Mouse (Mus musculus) liver, embryonic 14.5 days (tissue): ENCODE measurements around the gene Fndc9. TPM values are rescaled to one million over a fixed set of nuclear protein-coding genes. Genes with fewer than 3 reads are reported as not detected.

ENCODE experiments used
- ATAC-seq: fragments of 200-750 bp; cut with Nextera tagmentation; 2 replicates; pipeline ENCODE4 v1.8.0; 2017; ENCODE audit warnings: moderate number of reproducible peaks, mild to moderate bottlenecking, moderate library complexity; ENCODE audit not compliant: insufficient read depth
- DNase-seq, 3 experiments: peaks; one replicate each; pipeline ENCODE4 v3.0.0-alpha.2; 2012 to 2013; ENCODE audit warnings: low read depth in 3 of 3, low spot score in 3 of 3
- H3K27ac ChIP-seq: fragments of 300-500 bp; sonication (generic); 2 replicates; pipeline ENCODE4 v1.5.1; 2014; ENCODE audit warnings: moderate library complexity, mild to moderate bottlenecking, control low read depth, inconsistent platforms
- H3K27me3 ChIP-seq: fragments of 300-500 bp; sonication (generic); 2 replicates; pipeline ENCODE4 v1.6.1; 2014; ENCODE audit warnings: mild to moderate bottlenecking, low read length, moderate library complexity; ENCODE audit not compliant: control insufficient read depth, insufficient read depth
- H3K36me3 ChIP-seq: fragments of 300-500 bp; sonication (generic); replicated peaks from 2 replicates; pipeline ENCODE4 v1.6.1; 2014; ENCODE audit warnings: low read depth; ENCODE audit not compliant: control insufficient read depth, insufficient read depth
- H3K4me1 ChIP-seq, 2 experiments: fragments of 200-500 bp in 1 of 2; fragments of 300-500 bp in 1 of 2; sonication (generic) in 1 of 2; replicated peaks; 2 replicates each; pipeline ENCODE4 v1.6.1; 2012 to 2014; ENCODE audit warnings: antibody characterized with exemption in 1 of 2, inconsistent platforms in 1 of 2, low read length in 1 of 2; ENCODE audit not compliant: control insufficient read depth in 2 of 2, insufficient read depth in 2 of 2
- H3K4me2 ChIP-seq: fragments of 300-500 bp; sonication (generic); 2 replicates; pipeline ENCODE4 v1.6.1; 2014; ENCODE audit warnings: low read depth, mild to moderate bottlenecking, control low read depth, moderate library complexity
- H3K4me3 ChIP-seq, 2 experiments: fragments of 200-500 bp in 1 of 2; fragments of 300-500 bp in 1 of 2; sonication (generic) in 1 of 2; 2 replicates each; pipeline ENCODE4 v1.5.1; 2012 to 2014; ENCODE audit warnings: low read depth in 2 of 2, low read length in 2 of 2, mild to moderate bottlenecking in 2 of 2, control low read depth in 1 of 2, inconsistent platforms in 1 of 2, moderate library complexity in 1 of 2; ENCODE audit not compliant: insufficient read depth in 1 of 2
- H3K9ac ChIP-seq: fragments of 300-500 bp; sonication (generic); replicated peaks from 2 replicates; pipeline ENCODE4 v1.6.1; 2014; ENCODE audit warnings: mild to moderate bottlenecking, control low read depth, moderate library complexity
- H3K9me3 ChIP-seq: fragments of 300-500 bp; sonication (generic); 2 replicates; pipeline ENCODE4 v1.6.1; 2016; ENCODE audit warnings: low read length, mixed read lengths; ENCODE audit not compliant: control insufficient read depth
- CTCF ChIP-seq: IDR thresholded peaks from 2 replicates; pipeline ENCODE4 v1.5.1; 2016; ENCODE audit warnings: antibody characterized with exemption, low read depth, control low read depth
- EP300 ChIP-seq: IDR thresholded peaks from 2 replicates; pipeline ENCODE4 v1.6.1; 2016; ENCODE audit warnings: antibody characterized with exemption, low read depth
- WGBS: fragments of 180-500 bp; shearing (Covaris S2); extraction: QIAGEN DNeasy Blood & Tissue Kit; methylation state at CpG from one replicate; pipeline ENCODE4 v1.1.7; 2014; ENCODE audit not compliant: insufficient replicate concordance; 5-methylcytosine and 5-hydroxymethylcytosine counted together
- polyA plus RNA-seq, 2 experiments: library from polyadenylated mRNA; depleted of rRNA in 1 of 2; stranded (reverse) in 1 of 2; unstranded in 1 of 2; fragments of >200 nt; fragmentation: Nextera tagmentation in 1 of 2; extraction: Ambion mirVana in 1 of 2; gene quantifications; 2 replicates each; pipeline versions ENCODE4 v1.2.1 to v1.2.3; 2012 to 2014

Fndc9 gene
- polyA plus RNA-seq, 2 experiments = not detected

DNA sequence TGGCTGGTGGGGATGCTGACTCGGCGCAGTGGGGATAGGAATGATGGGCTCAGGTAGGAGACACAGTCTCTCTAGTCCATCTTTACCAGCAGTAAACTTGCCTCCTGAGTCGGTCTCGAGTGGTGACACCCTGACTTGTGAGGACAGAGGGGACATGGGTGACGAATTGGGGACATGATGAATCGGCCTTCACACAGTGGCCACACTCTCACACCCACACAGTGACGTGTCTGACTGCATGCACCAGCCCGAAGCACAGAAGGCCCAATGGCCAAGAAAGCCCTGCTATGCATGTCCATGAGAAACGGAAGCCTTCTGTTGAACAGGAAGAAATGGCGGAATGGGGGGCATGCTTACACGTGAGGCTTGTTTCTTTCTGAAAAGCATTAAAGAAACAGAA, 28.0 kb downstream of the Fndc9 start:
- no peak overlapping the region for H3K27ac ChIP-seq
- H3K9ac ChIP-seq = no peak overlapping the region
- H3K4me1 ChIP-seq = no peaks in the 10 kb centered on the region
- no peaks in the 10 kb centered on the region for H3K9me3 ChIP-seq
- H3K36me3 ChIP-seq = no peaks in the 10 kb centered on the region
- DNase-seq (no peak), ATAC-seq (no peak)
- H3K27me3 ChIP-seq = no peaks in the 10 kb centered on the region
- H3K4me3 ChIP-seq = no peak overlapping the region
- H3K4me2 ChIP-seq = no peak overlapping the region
- no peak for TF ChIP-seq EP300
- no peak for TF ChIP-seq CTCF
- WGBS = 74% methylated on average over 11 of the region's 11 CpGs

DNA sequence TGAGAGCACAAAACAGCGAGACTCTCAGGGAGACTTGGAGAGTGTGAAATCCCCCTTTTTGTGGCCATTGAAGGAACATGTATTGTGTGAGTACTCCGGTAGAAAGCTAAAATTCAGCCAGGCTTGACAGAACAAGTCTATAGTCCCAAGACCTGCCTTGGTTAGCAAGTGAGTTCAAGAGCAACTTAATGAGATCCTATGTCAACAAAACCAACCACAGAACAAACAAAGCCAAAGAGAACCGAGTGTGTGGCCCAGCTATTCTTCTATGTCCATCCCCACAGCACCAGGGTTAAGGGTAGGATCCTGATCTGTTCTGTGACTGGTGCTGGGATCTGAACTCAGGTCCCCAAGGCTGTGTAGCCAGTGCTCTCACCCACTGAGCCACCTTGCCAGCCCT, 29.3 kb downstream of the Fndc9 start:
- 60% methylated on average over 3 of the region's 3 CpGs for WGBS
- H3K27me3 ChIP-seq = no peaks in the 10 kb centered on the region
- H3K9ac ChIP-seq = no peak overlapping the region
- no peaks in the 10 kb centered on the region for H3K36me3 ChIP-seq
- no peak overlapping the region for H3K27ac ChIP-seq
- H3K4me2 ChIP-seq = no peak overlapping the region
- DNase-seq = no peak
- no peak overlapping the region for H3K4me3 ChIP-seq
- TF ChIP-seq EP300 (no peak), CTCF (no peak)
- H3K9me3 ChIP-seq = no peaks in the 10 kb centered on the region
- no peak for ATAC-seq
- H3K4me1 ChIP-seq = no peaks in the 10 kb centered on the region

DNA sequence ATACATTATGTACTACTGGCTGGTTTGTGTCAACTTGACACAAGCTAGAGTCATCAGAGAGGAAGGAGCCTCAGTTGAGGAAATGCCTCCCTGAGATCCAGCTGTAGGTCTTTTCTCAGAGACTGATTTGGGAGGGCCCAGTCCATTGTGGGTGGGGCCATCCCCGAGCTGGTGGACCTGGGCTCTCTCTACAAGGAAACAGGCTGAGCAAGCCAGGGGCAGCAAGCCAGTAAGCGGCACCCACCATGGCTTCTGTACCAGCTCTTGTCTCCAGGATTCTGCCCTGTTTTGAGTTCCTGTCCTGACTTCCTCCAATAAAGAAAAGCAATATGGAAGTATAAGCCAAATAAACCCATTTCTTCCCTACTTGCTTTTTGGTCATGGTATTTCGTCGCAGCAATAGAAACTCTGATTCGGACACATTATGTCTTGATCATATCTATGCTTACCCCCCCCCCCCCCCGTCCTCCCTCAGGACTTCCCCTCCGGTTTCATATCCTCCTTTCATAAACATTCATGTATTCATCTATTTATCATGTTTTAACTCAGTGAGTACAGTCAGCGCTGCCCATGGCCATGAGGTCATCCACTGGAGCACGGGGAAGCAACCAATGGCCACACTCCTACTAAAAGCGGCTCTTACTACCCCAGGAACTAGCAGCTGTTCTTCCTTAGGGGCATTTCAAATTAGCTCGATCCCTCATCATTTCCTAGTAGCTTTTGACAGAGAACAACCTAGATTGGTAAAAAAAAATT, 29.9 kb downstream of the Fndc9 start:
- H3K4me3 ChIP-seq = no peak overlapping the region
- ATAC-seq (no peak), DNase-seq (no peak)
- H3K36me3 ChIP-seq = no peaks in the 10 kb centered on the region
- H3K4me2 ChIP-seq = no peak overlapping the region
- H3K27ac ChIP-seq = no peak overlapping the region
- no peaks in the 10 kb centered on the region for H3K4me1 ChIP-seq
- no peaks in the 10 kb centered on the region for H3K27me3 ChIP-seq
- H3K9ac ChIP-seq = no peak overlapping the region
- 69% methylated on average over 11 of the region's 11 CpGs for WGBS
- no peaks in the 10 kb centered on the region for H3K9me3 ChIP-seq
- TF ChIP-seq EP300 (no peak), CTCF (no peak)

DNA sequence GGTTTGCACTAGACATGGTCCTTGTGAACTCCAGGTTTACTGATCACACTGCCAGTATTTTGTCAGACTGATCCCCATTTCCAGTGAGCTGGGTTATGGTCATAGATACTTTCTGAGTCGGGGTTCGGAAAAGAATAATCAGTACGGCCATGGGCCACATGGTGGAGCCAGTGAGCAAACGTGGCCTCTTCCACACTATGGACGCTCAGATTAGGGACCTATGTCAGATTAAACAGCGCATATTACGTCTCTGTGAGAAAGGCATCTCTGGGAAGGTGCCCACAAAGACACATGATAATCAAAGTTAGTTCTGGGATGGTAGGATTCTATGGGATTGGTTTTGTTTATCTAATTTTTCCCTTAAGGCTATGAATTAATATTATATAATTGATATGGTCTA, 33.7 kb downstream of the Fndc9 start:
- 17% methylated on average over 7 of the region's 7 CpGs for WGBS
- no peak for ATAC-seq

DNA sequence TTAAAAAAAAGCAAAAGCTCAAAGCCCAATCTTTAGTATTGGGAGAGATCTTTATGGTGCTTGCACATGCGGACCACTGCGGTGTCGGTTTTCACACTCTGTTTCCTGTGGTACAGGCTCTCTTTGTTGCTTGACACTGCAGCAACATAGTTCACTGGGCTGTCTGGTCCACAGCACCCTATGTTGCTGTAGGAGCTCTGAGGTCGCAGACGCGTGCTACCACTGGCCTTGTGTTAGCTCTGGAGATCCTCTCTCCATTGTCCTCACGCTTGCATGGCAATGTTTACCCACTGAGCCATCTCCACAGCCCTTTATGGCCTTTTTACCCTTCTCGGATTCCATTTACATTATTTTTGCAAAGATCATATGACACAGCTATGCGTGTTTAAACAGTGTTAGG, 34.1 kb downstream of the Fndc9 start:
- Histone ChIP-seq H3K4me1 (no peaks in the 10 kb centered on the region), H3K4me3 (no peak overlapping the region), H3K9me3 (no peaks in the 10 kb centered on the region), H3K4me2 (no peak overlapping the region), H3K36me3 (no peaks in the 10 kb centered on the region), H3K9ac (no peak overlapping the region), H3K27me3 (no peaks in the 10 kb centered on the region), H3K27ac (no peak overlapping the region)
- DNase-seq (no peak), ATAC-seq (no peak)
- TF ChIP-seq EP300 = no peak
- TF ChIP-seq CTCF = no peak
- 69% methylated on average over 9 of the region's 9 CpGs for WGBS

More for the DNA sequence above, 33.7 kb downstream of the Fndc9 start:
- Histone ChIP-seq H3K4me2 (no peak overlapping the region), H3K4me1 (no peaks in the 10 kb centered on the region), H3K27ac (no peak overlapping the region), H3K36me3 (no peaks in the 10 kb centered on the region), H3K27me3 (no peaks in the 10 kb centered on the region), H3K4me3 (no peak overlapping the region), H3K9me3 (no peaks in the 10 kb centered on the region), H3K9ac (no peak overlapping the region)
- TF ChIP-seq EP300 (no peak), CTCF (peak; percentile 83)
- DNase-seq = peak in 1 of 3 experiments; percentile 4
